Mouse (Mus musculus) cerebellum, adult 9-11 months (tissue): ENCODE measurements at regions not wholly inside any gene's neighbourhood (a gene's known extent, or its start where the extent isn't known, plus 50 kb on each side); places are given as distances from the start of the nearest gene placed in this dataset.

ENCODE experiments used
- DNase-seq: peaks from one replicate; pipeline ENCODE4 v3.0.0; 2022

- DNase-seq, result no peak
Measured at GRCm38 (mm10) chr6:81323690-81324089, 599.8 kb upstream of the Gcfc2 start.

- DNase-seq, result no peak
Measured at GRCm38 (mm10) chr6:81363969-81364529, 559.4 kb upstream of the Gcfc2 start.

- no peak for DNase-seq
Measured at GRCm38 (mm10) chr6:81388484-81388883, 535.0 kb upstream of the Gcfc2 start.

- DNase-seq, result no peak
Measured at GRCm38 (mm10) chr6:81403122-81403521, 520.3 kb upstream of the Gcfc2 start.

- DNase-seq, result no peak
Measured at GRCm38 (mm10) chr6:81413611-81414010, 509.9 kb upstream of the Gcfc2 start.

- DNase-seq, result no peak
Measured at GRCm38 (mm10) chr6:81434745-81435144, 488.7 kb upstream of the Gcfc2 start.

GRCm38 (mm10) chr6:81438951-81439722 is 484.3 kb upstream of the Gcfc2 start:
- no peak for DNase-seq

GRCm38 (mm10) chr6:81441396-81441795 is 482.1 kb upstream of the Gcfc2 start:
- DNase-seq, result no peak

- no peak for DNase-seq
Measured at GRCm38 (mm10) chr6:81446019-81446800, 477.3 kb upstream of the Gcfc2 start.

- DNase-seq, result no peak
Measured at GRCm38 (mm10) chr6:81447701-81448100, 475.8 kb upstream of the Gcfc2 start.

- DNase-seq, result no peak
Measured at GRCm38 (mm10) chr6:81448366-81448765, 475.1 kb upstream of the Gcfc2 start.

- DNase-seq, result no peak
Measured at GRCm38 (mm10) chr6:81461095-81461494, 462.4 kb upstream of the Gcfc2 start.

- DNase-seq, result no peak
Measured at GRCm38 (mm10) chr6:81464442-81464841, 459.0 kb upstream of the Gcfc2 start.

GRCm38 (mm10) chr6:81466536-81466935 is 456.9 kb upstream of the Gcfc2 start:
- DNase-seq, result no peak

GRCm38 (mm10) chr6:81471340-81471955 is 452.0 kb upstream of the Gcfc2 start:
- DNase-seq, result peak; percentile 89

GRCm38 (mm10) chr6:81472506-81472905 is 451.0 kb upstream of the Gcfc2 start:
- no peak for DNase-seq

- DNase-seq, result peak; percentile 37
Measured at GRCm38 (mm10) chr6:81474786-81475185, 448.7 kb upstream of the Gcfc2 start.

- peak; percentile 48 for DNase-seq
Measured at GRCm38 (mm10) chr6:81487006-81487405, 436.5 kb upstream of the Gcfc2 start.

GRCm38 (mm10) chr6:81496239-81496638 is 427.2 kb upstream of the Gcfc2 start:
- DNase-seq, result peak; percentile 38

- DNase-seq, result no peak
Measured at GRCm38 (mm10) chr6:81517185-81517584, 406.3 kb upstream of the Gcfc2 start.

GRCm38 (mm10) chr6:81562260-81562659 is 361.2 kb upstream of the Gcfc2 start:
- DNase-seq, result no peak

- no peak for DNase-seq
Measured at GRCm38 (mm10) chr6:81563192-81563591, 360.3 kb upstream of the Gcfc2 start.

- DNase-seq, result no peak
Measured at GRCm38 (mm10) chr6:81564295-81564694, 359.2 kb upstream of the Gcfc2 start.
